Mouse (Mus musculus) Patski (cell line): ENCODE results near the gene Misp. TPM values are rescaled to one million over a fixed set of nuclear protein-coding genes. Genes with fewer than 3 reads are reported as not detected.
A peak's percentile ranks its signal among the peaks of the same experiment; 100 is the strongest.

ENCODE experiments used
- ATAC-seq: fragments of 100-300 bp; one replicate; pipeline ENCODE4 v1.8.0; 2021
- CTCF ChIA-PET: fragments of 350-600 bp; sonication (Branson Sonifier 250); formaldehyde crosslinking; loops from one replicate; lab custom pipeline; 2022; ENCODE audit warnings: inconsistent platforms; lab: Charles Lee
- POLR2A ChIA-PET: fragments of 350-600 bp; sonication (Branson Sonifier 250); formaldehyde crosslinking; loops from one replicate; lab custom pipeline; 2022; ENCODE audit warnings: antibody characterized with exemption, inconsistent platforms; lab: Charles Lee
- DNase-seq: peaks from one replicate; pipeline ENCODE4 v3.0.0-alpha.2; 2011; ENCODE audit warnings: low read depth, low spot score
- H3K27me3 ChIP-seq: fragments of 371-371 bp; one replicate; pipeline ENCODE4 v1.5.1; 2021
- CTCF ChIP-seq: fragments of 100-300 bp; IDR thresholded peaks from one replicate; pipeline ENCODE4 v1.5.1; 2021
- in situ Hi-C: fragments of 300-500 bp; cut with MboI; formaldehyde crosslinking; loops from 3 replicates; pipeline ENCODE4 v1.11.1; 2018; ENCODE audit warnings: low pct_unique_long_range_greater_than_20kb, mixed read lengths
- polyA plus RNA-seq: library from polyadenylated mRNA; unstranded; gene quantifications from one replicate; pipeline ENCODE4 v1.2.3, GENCODE M21; 2021

The Misp gene
- polyA plus RNA-seq, 1 experiment from 2014 or later = 0.17 TPM

- ATAC-seq (no peak), DNase-seq (no peak)
- no peaks in the 10 kb centered on the region for H3K27me3 ChIP-seq
- no peak for TF ChIP-seq CTCF
- CTCF ChIA-PET = interaction anchor here (1.1 to 1.4 kb wide), 2 partner anchors 19 to 36 kb away, joined by 3 read pairs; no protein-coding TSS in a partner anchor
- in situ Hi-C loops = no loop called here
- POLR2A ChIA-PET = interaction anchor here (0.9 to 2.3 kb wide), 2 partner anchors 8 to 23 kb away, joined by 4 to 11 read pairs; no protein-coding TSS in a partner anchor
Observed at GRCm38 (mm10) chr10:79864351-79865188, 43.8 kb downstream of the Misp start.

- TF ChIP-seq CTCF = no peak
- no peak for ATAC-seq
- POLR2A ChIA-PET = interaction anchor here (2.3 kb wide), 1 partner anchor 8 kb away, joined by 11 read pairs; no protein-coding TSS in a partner anchor
- no peaks in the 10 kb centered on the region for H3K27me3 ChIP-seq
- in situ Hi-C loops = no loop called here
- DNase-seq = no peak
- CTCF ChIA-PET = interaction anchor here (1.1 to 1.8 kb wide), 3 partner anchors 18 to 36 kb away, joined by 3 to 4 read pairs (median 3); no protein-coding TSS in a partner anchor
Observed at GRCm38 (mm10) chr10:79865189-79865601, 44.4 kb downstream of the Misp start.

- ATAC-seq (no peak), DNase-seq (no peak)
- ChIA-PET POLR2A (interaction anchor here (2.3 kb wide), 1 partner anchor 9 kb away, joined by 11 read pairs; no protein-coding TSS in a partner anchor), CTCF (interaction anchor here (1.4 to 1.8 kb wide), 2 partner anchors 31 to 35 kb away, joined by 3 to 4 read pairs; no protein-coding TSS in a partner anchor)
- H3K27me3 ChIP-seq = no peaks in the 10 kb centered on the region
- in situ Hi-C loops = no loop called here
- TF ChIP-seq CTCF = no peak
Observed at GRCm38 (mm10) chr10:79865801-79866295, 45.1 kb downstream of the Misp start.

GRCm38 (mm10) chr10:79866601-79867000 lies 45.8 kb downstream of the Misp start:
- ChIA-PET POLR2A (interaction anchor here (2.3 kb wide), 1 partner anchor 10 kb away, joined by 11 read pairs; no protein-coding TSS in a partner anchor), CTCF (interaction anchor here (1.2 to 1.8 kb wide), 3 partner anchors 17 to 58 kb away, joined by 3 to 4 read pairs (median 3); no protein-coding TSS in a partner anchor)
- in situ Hi-C loops = no loop called here
- no peak for ATAC-seq
- H3K27me3 ChIP-seq = no peaks in the 10 kb centered on the region
- no peak for DNase-seq
- no peak for TF ChIP-seq CTCF

GRCm38 (mm10) chr10:79871845-79872244 lies 51.1 kb downstream of the Misp start:
- ATAC-seq (no peak), DNase-seq (no peak)
- in situ Hi-C loops = no loop called here
- ChIA-PET CTCF (interaction anchor here (1.0 kb wide), 1 partner anchor 31 kb away, joined by 3 read pairs; no protein-coding TSS in a partner anchor), POLR2A (interaction anchor here (1.1 kb wide), 1 partner anchor 8 kb away, joined by 4 read pairs; no protein-coding TSS in a partner anchor)
- H3K27me3 ChIP-seq = no peaks in the 10 kb centered on the region
- TF ChIP-seq CTCF = no peak

- DNase-seq (no peak), ATAC-seq (no peak)
- ChIA-PET POLR2A (interaction anchor here (1.4 kb wide), 1 partner anchor 20 kb away, joined by 3 read pairs; no protein-coding TSS in a partner anchor), CTCF (interaction anchor here (1.2 to 1.7 kb wide), 2 partner anchors 10 to 38 kb away, joined by 3 to 5 read pairs; no protein-coding TSS in a partner anchor)
- TF ChIP-seq CTCF = no peak
- no peaks in the 10 kb centered on the region for H3K27me3 ChIP-seq
- in situ Hi-C loops = no loop called here
Observed at GRCm38 (mm10) chr10:79872862-79873261, 52.1 kb downstream of the Misp start.

GRCm38 (mm10) chr10:79873313-79873712 lies 52.5 kb downstream of the Misp start:
- DNase-seq (no peak), ATAC-seq (no peak)
- no peak for TF ChIP-seq CTCF
- CTCF ChIA-PET = interaction anchor here (1.2 to 1.7 kb wide), 2 partner anchors 10 to 38 kb away, joined by 3 to 5 read pairs; no protein-coding TSS in a partner anchor
- in situ Hi-C loops = no loop called here
- H3K27me3 ChIP-seq = no peaks in the 10 kb centered on the region
- POLR2A ChIA-PET = interaction anchor here (1.4 kb wide), 2 partner anchors 15 to 20 kb away, joined by 3 read pairs; no protein-coding TSS in a partner anchor

- ATAC-seq (no peak), DNase-seq (no peak)
- ChIA-PET POLR2A (interaction anchor here (1.4 kb wide), 2 partner anchors 15 to 21 kb away, joined by 3 read pairs; no protein-coding TSS in a partner anchor), CTCF (interaction anchor here (1.2 to 1.7 kb wide), 2 partner anchors 10 to 39 kb away, joined by 3 to 5 read pairs; no protein-coding TSS in a partner anchor)
- in situ Hi-C loops = no loop called here
- H3K27me3 ChIP-seq = no peaks in the 10 kb centered on the region
- no peak for TF ChIP-seq CTCF
Observed at GRCm38 (mm10) chr10:79873715-79874289, 53.0 kb downstream of the Misp start.

GRCm38 (mm10) chr10:79874290-79874862 lies 53.6 kb downstream of the Misp start, which contains the start of the genes Prtn3 and Plppr3:
Prtn3 (plus strand) TSS chr10:79874476.
Plppr3 (minus strand) TSS chr10:79874634.
- TF ChIP-seq CTCF = no peak
- POLR2A ChIA-PET = interaction anchor here (1.4 kb wide), 1 partner anchor 16 kb away, joined by 3 read pairs; no protein-coding TSS in a partner anchor
- peak; percentile 31 for ATAC-seq
- no peaks in the 10 kb centered on the region for H3K27me3 ChIP-seq
- in situ Hi-C loops = no loop called here
- CTCF ChIA-PET = interaction anchor here (1.7 kb wide), 1 partner anchor 9 kb away, joined by 5 read pairs; no protein-coding TSS in a partner anchor
- DNase-seq = no peak
